Mouse (Mus musculus) liver, postnatal 0 days (tissue): ENCODE measurements at regions not wholly inside any gene's neighbourhood (a gene's known extent, or its start where the extent isn't known, plus 50 kb on each side); places are given as distances from the start of the nearest gene placed in this dataset.

Source experiments
- ATAC-seq: fragments of 200-750 bp; cut with Nextera tagmentation; 2 replicates; pipeline ENCODE4 v1.8.0; 2017; ENCODE audit warnings: mild to moderate bottlenecking, moderate library complexity
- DNase-seq: peaks from one replicate; pipeline ENCODE4 v3.0.0-alpha.2; 2016
- H3K27ac ChIP-seq: fragments of 300-500 bp; sonication (generic); 2 replicates; pipeline ENCODE4 v1.5.1; 2014; ENCODE audit warnings: antibody characterized with exemption, moderate library complexity, mild to moderate bottlenecking, low read depth
- H3K27me3 ChIP-seq: fragments of 300-500 bp; sonication (generic); 2 replicates; pipeline ENCODE4 v1.6.1; 2014; ENCODE audit warnings: low read length, control low read depth, mixed read lengths; ENCODE audit not compliant: insufficient read depth
- H3K36me3 ChIP-seq: fragments of 300-500 bp; sonication (generic); replicated peaks from 2 replicates; pipeline ENCODE4 v1.6.1; 2014; ENCODE audit warnings: mild to moderate bottlenecking, control low read depth, low read length, moderate library complexity, mixed read lengths; ENCODE audit not compliant: insufficient read depth
- H3K4me1 ChIP-seq: fragments of 300-500 bp; sonication (generic); 2 replicates; pipeline ENCODE4 v1.6.1; 2014; ENCODE audit warnings: antibody characterized with exemption, mild to moderate bottlenecking, control low read depth; ENCODE audit not compliant: insufficient read depth
- H3K4me2 ChIP-seq: fragments of 300-500 bp; sonication (generic); 2 replicates; pipeline ENCODE4 v1.6.1; 2014; ENCODE audit warnings: low read depth, mild to moderate bottlenecking, low read length, moderate library complexity, mixed read lengths
- H3K4me3 ChIP-seq: fragments of 300-500 bp; sonication (generic); 2 replicates; pipeline ENCODE4 v1.5.1; 2014; ENCODE audit warnings: low read depth, low read length
- H3K9ac ChIP-seq: fragments of 300-500 bp; sonication (generic); replicated peaks from 2 replicates; pipeline ENCODE4 v1.6.1; 2014; ENCODE audit warnings: mild to moderate bottlenecking, moderate library complexity
- H3K9me3 ChIP-seq: fragments of 300-500 bp; sonication (generic); 2 replicates; pipeline ENCODE4 v1.6.1; 2016; ENCODE audit warnings: mild to moderate bottlenecking, control low read depth, low read length, mixed read lengths
- CTCF ChIP-seq: sonication (generic); IDR thresholded peaks from 2 replicates; pipeline ENCODE4 v1.5.1; 2016; ENCODE audit warnings: antibody characterized with exemption, low read depth
- EP300 ChIP-seq: IDR thresholded peaks from 2 replicates; pipeline ENCODE4 v1.6.1; 2016; ENCODE audit warnings: antibody characterized with exemption, low read depth, mild to moderate bottlenecking
- WGBS: fragments of 180-500 bp; shearing (Covaris S2); extraction: QIAGEN DNeasy Blood & Tissue Kit; methylation state at CpG from one replicate; pipeline ENCODE4 v1.1.7; 2014; ENCODE audit not compliant: insufficient replicate concordance; 5-methylcytosine and 5-hydroxymethylcytosine counted together

DNA sequence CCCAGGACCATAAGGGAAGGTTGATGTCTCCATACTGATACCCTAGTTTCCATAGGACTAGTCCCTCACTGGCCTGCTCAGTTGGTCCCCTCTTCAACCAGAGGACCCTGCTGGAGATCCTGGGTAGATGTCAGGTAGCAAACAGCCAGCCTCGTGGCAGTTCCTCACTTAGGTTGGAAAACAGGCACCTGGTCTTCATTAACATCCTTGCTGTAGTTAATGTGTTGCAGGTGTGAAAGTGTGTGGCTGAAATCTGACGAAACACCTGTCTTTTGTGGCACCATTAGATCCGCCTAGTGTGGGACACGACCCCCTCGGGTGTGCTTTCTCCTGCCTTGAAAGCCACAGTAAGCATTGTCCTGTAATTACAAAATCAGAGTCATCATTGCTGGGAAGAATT lies 551.9 kb downstream of the Nfib start:
- no peak for TF ChIP-seq CTCF
- no peak for TF ChIP-seq EP300
- Histone ChIP-seq H3K4me3 (no peak overlapping the region), H3K36me3 (no peaks in the 10 kb centered on the region), H3K27ac (no peak overlapping the region), H3K9me3 (no peaks in the 10 kb centered on the region), H3K4me1 (no peaks in the 10 kb centered on the region), H3K9ac (no peak overlapping the region), H3K4me2 (no peak overlapping the region), H3K27me3 (no peaks in the 10 kb centered on the region)
- no peak for ATAC-seq
- 63% methylated on average over 5 of the region's 5 CpGs for WGBS
- DNase-seq, result no peak

DNA sequence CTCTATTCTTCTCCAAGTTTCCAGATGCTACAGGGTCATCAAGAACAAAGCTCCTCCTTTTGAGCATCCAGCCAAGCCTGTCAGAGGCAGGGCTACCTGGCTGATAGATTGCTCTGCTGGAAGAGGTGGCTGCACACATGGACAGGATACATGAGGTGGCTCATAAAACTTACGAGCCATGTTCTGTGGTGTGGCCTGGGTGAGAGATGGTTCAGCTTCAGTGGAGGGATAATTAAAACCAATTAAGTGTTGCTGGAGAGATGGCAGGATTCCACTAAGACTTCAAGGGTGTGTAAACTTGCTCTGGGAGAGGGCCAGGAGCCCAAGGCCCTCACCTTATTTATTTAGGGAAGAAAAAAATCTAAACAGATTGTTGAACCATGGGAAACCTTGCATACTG lies 555.6 kb downstream of the Nfib start:
- H3K9ac ChIP-seq, result no peak overlapping the region
- 68% methylated on average over 1 of the region's 1 CpGs for WGBS
- no peaks in the 10 kb centered on the region for H3K9me3 ChIP-seq
- ATAC-seq (no peak), DNase-seq (no peak)
- H3K4me1 ChIP-seq, result no peaks in the 10 kb centered on the region
- TF ChIP-seq EP300 (no peak), CTCF (no peak)
- no peaks in the 10 kb centered on the region for H3K27me3 ChIP-seq
- H3K4me2 ChIP-seq, result no peak overlapping the region
- no peaks in the 10 kb centered on the region for H3K36me3 ChIP-seq
- no peak overlapping the region for H3K4me3 ChIP-seq
- H3K27ac ChIP-seq, result no peak overlapping the region

DNA sequence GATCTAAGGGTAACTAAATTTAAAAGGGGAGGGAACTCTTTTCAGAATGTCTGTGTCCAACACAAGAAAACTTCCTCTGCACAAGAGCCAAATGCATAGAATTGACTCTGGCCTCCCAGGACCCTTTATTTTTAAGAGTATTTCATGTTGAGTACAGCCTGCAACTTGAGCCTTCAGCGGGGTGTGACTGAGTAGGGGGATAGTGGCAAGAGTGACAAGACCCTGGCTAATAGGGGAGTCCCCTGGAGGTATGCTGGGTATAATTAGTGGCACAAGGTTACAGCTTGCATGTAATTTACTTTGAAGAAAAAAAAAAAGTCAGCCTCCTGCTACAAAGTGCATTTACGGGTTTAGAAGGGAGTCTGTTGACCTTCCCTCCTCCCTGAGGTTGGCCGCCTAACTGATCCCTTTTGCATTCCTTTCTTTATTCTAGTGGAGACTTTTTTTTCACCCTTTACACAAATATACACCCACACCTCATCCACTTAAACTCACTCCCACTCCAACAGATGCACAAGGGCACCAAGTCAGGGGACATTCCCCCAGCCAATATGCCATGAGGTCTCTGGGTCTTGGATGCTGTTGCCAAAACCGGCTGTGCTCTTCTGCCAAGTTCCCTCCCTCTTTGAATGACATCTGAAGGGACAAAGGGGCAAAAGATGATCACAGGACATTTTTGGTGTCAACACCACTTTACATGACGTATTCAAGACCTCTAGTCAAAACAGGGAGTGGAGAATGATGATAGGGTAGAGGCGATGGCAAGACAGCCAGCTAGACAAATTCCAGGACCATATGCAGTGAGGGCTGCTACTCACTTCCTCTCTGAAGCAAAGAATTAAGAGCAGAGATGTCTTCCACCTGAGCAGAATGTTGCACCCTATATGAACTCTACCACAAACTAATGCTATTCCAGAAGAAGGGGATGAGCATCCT lies 557.2 kb downstream of the Nfib start:
- DNase-seq, result no peak

DNA sequence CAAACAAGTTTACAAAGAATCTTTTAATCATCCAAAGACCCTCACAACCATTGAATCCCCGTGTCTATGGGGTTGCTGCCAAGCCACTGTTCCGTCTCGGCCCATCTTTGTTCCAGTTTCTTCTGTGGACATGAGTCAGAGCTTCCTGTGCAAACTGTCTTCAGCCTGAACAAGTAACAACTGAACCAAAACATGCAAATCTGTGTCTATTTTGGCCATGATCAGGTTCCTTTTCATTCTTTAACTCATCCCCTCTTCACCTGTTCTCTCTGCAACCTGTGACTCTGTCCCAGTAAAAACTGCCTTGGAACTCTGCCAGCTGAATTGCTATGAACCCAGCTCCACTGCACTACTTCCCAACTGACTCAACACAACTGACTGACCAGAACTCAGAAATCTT lies 563.2 kb downstream of the Nfib start:
- Histone ChIP-seq H3K9me3 (no peaks in the 10 kb centered on the region), H3K9ac (no peak overlapping the region), H3K4me2 (no peak overlapping the region), H3K4me1 (no peaks in the 10 kb centered on the region), H3K27me3 (no peaks in the 10 kb centered on the region), H3K4me3 (no peak overlapping the region), H3K27ac (no peak overlapping the region), H3K36me3 (no peaks in the 10 kb centered on the region)
- 66% methylated on average over 3 of the region's 3 CpGs for WGBS
- no peak for TF ChIP-seq EP300
- no peak for TF ChIP-seq CTCF
- ATAC-seq (no peak), DNase-seq (no peak)

More for the DNA sequence above, 557.2 kb downstream of the Nfib start:
- ATAC-seq, result no peak
- H3K4me3 ChIP-seq, result no peak overlapping the region
- H3K4me2 ChIP-seq, result no peak overlapping the region
- 63% methylated on average over 6 of the region's 6 CpGs for WGBS
- no peaks in the 10 kb centered on the region for H3K9me3 ChIP-seq
- no peaks in the 10 kb centered on the region for H3K4me1 ChIP-seq
- no peaks in the 10 kb centered on the region for H3K27me3 ChIP-seq
- TF ChIP-seq CTCF, result no peak
- TF ChIP-seq EP300, result no peak
- H3K9ac ChIP-seq, result no peak overlapping the region
- no peaks in the 10 kb centered on the region for H3K36me3 ChIP-seq
- no peak overlapping the region for H3K27ac ChIP-seq

DNA sequence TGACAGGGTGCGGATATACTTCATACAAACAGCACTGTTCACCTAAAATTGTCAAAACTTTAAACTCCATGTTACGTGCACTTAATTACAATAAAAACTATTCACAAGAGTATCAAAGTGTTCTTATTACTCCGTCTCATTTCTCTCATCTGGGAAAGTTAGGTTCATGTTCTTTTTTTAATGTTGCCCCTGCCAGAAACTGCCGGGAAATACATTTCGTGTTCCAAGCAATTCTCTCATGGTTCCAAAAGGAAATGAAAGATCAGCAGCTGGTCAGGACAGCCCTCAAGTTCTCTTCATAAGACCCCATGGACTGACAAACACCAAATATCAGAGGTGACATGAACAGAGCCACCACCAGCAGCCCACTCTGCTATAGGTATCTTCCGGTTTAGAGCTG lies 565.7 kb downstream of the Nfib start:
- H3K4me1 ChIP-seq, result no peaks in the 10 kb centered on the region
- no peaks in the 10 kb centered on the region for H3K36me3 ChIP-seq
- no peak overlapping the region for H3K4me3 ChIP-seq
- H3K9me3 ChIP-seq, result no peaks in the 10 kb centered on the region
- H3K4me2 ChIP-seq, result no peak overlapping the region
- H3K9ac ChIP-seq, result no peak overlapping the region
- ATAC-seq (no peak), DNase-seq (no peak)
- 83% methylated on average over 6 of the region's 6 CpGs for WGBS
- no peaks in the 10 kb centered on the region for H3K27me3 ChIP-seq
- TF ChIP-seq CTCF (no peak), EP300 (no peak)
- no peak overlapping the region for H3K27ac ChIP-seq

DNA sequence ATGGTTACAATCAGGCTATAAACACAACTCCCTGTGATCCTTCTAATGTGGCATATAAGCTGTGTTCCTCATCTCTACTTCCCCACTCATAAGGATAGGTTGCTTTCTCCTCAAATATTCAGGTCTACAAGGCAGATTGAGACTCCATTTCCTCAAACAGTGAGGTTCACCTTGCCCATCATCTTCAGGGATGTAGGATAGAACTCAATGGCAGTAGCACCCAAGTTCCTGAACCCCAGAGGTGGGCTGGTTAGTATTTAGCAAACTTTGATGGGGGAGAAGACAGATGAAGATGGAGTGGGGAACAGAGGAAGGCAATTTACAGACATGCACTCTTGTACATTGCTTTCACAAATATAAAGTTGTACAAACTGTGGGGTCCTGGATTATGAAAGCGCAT lies 566.5 kb downstream of the Nfib start:
- ATAC-seq, result no peak
- WGBS, result 97% methylated on average over 1 of the region's 1 CpGs
- no peaks in the 10 kb centered on the region for H3K9me3 ChIP-seq
- no peak overlapping the region for H3K4me3 ChIP-seq
- H3K9ac ChIP-seq, result no peak overlapping the region
- no peak overlapping the region for H3K27ac ChIP-seq
- no peak for DNase-seq
- H3K4me2 ChIP-seq, result no peak overlapping the region
- H3K36me3 ChIP-seq, result no peaks in the 10 kb centered on the region
- H3K27me3 ChIP-seq, result no peaks in the 10 kb centered on the region
- TF ChIP-seq EP300, result no peak
- no peak for TF ChIP-seq CTCF
- H3K4me1 ChIP-seq, result no peaks in the 10 kb centered on the region
